Mouse (Mus musculus): ENCODE results near the gene Cdsn. TPM values are rescaled to one million over a fixed set of nuclear protein-coding genes. Genes with fewer than 3 reads are reported as not detected.
A peak's percentile ranks its signal among the peaks of the same experiment; 100 is the strongest.
"Not testable (repeated sequence)": the region's sequence is repeated elsewhere in the genome, so short reads cannot be mapped to it uniquely, and the experiment has no call there.

The Cdsn gene
- polyA plus RNA-seq, 1 experiment from 2014 or later, result 0.17 TPM

DNA sequence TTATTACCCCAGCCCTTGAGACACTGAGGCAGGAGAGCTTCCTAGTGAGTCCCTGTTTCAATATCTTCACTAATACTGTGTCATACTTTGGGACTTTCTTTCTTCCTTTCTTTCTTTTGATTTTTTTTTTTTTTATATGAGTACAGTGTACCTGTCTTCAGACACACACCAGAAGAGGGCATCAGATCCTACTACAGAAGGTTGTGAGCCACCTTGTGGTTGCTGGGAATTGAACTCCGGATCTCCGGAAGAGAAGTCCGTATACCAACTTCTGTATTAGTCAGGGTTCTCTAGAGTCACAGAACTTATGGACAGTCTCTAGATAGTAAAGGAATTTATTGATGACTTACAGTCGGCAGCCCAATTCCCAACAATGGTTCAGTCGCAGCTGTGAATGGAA is 43.6 kb upstream of the Cdsn start:
- H3K9me3 ChIP-seq (ENCODE audit: control insufficient read depth, low read depth, low read length); H3K27me3 ChIP-seq (ENCODE audit: control insufficient read depth, insufficient read depth, low read length); H3K36me3 ChIP-seq (ENCODE audit: control insufficient read depth, insufficient read depth, low read length); H3K4me3 ChIP-seq (ENCODE audit: low read depth, low read length); H3K4me1 ChIP-seq (ENCODE audit: control insufficient read depth, insufficient read depth, low read length); H3K9ac ChIP-seq (replicated peaks; ENCODE audit: low read depth, low read length); H3K4me2 ChIP-seq (replicated peaks; ENCODE audit: low read depth, low read length); ATAC-seq (ENCODE audit: insufficient number of reproducible peaks, insufficient read depth, low FRiP score, low read depth); H3K27ac ChIP-seq (ENCODE audit: low read length): not testable (repeated sequence)
- WGBS, result 57% methylated on average over 5 of the region's 5 CpGs

DNA sequence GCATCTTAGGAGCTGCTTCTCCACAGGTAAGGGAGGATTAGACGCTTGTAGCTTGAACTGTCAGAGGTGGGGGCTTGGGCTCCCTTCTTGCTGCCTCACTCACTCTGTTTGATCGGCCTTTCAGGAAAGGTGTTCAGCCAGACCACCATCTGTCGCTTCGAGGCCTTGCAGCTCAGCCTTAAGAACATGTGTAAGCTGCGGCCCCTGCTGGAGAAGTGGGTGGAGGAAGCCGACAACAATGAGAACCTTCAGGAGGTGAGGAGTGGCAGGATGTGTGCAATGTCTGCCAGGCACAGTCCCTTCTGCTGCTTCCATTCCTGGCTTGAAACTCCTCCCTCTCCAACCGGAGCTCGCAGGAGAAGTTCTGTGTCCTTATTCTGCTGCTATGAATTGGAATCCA is 42.6 kb upstream of the Cdsn start:
- Histone ChIP-seq H3K4me1 (ENCODE audit: control insufficient read depth, insufficient read depth, low read length) (peaks cover 1% of the 10 kb centered on the region), H3K36me3 (ENCODE audit: control insufficient read depth, insufficient read depth, low read length) (no peaks in the 10 kb centered on the region), H3K27ac (ENCODE audit: low read length) (no peak overlapping the region), H3K9me3 (ENCODE audit: control insufficient read depth, low read depth, low read length) (no peaks in the 10 kb centered on the region), H3K4me2 (replicated peaks; ENCODE audit: low read depth, low read length) (no peak overlapping the region), H3K27me3 (ENCODE audit: control insufficient read depth, insufficient read depth, low read length) (peaks cover 7% of the 10 kb centered on the region), H3K4me3 (ENCODE audit: low read depth, low read length) (no peak overlapping the region), H3K9ac (replicated peaks; ENCODE audit: low read depth, low read length) (no peak overlapping the region)
- WGBS, result 16% methylated on average over 8 of the region's 8 CpGs
- ATAC-seq (ENCODE audit: insufficient number of reproducible peaks, insufficient read depth, low FRiP score, low read depth), result no peak

DNA sequence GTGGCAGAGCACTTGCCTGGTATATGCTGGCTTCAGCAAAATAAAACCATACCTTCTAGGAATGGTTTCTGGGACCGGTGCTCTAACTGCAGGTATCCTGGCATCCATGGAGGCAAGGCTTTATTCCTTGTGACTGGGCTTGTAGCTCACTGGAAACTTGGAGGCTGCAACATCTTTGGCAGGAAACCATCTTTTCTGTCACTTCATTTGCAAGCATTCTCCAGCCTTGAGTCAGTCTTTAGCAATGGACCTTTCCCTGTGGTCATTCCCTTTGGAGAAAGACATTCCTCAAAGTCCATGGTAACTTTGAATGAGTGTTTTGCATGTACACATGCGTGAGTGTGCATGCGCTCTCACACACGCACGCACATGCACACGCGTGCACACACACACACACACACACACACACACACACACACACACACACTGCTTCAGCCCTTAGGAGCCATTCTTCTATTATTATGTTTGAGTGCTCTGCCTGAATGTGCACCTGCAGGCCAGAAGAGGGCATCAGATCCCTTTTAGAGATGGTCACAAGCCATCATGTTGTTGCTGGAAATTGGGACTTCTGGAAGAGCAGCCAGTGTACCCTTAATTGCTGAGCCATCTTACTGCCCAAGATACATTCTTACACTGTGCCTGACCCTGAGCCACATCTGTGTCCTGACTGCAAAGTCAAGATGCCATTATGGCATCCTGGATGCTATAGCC is 38.9 kb upstream of the Cdsn start:
- Histone ChIP-seq H3K4me2 (replicated peaks; ENCODE audit: low read depth, low read length) (no peak overlapping the region), H3K9ac (replicated peaks; ENCODE audit: low read depth, low read length) (no peak overlapping the region), H3K27me3 (ENCODE audit: control insufficient read depth, insufficient read depth, low read length) (no peaks in the 10 kb centered on the region), H3K4me3 (ENCODE audit: low read depth, low read length) (no peak overlapping the region), H3K4me1 (ENCODE audit: control insufficient read depth, insufficient read depth, low read length) (peaks cover 25% of the 10 kb centered on the region), H3K9me3 (ENCODE audit: control insufficient read depth, low read depth, low read length) (no peaks in the 10 kb centered on the region), H3K36me3 (ENCODE audit: control insufficient read depth, insufficient read depth, low read length) (no peaks in the 10 kb centered on the region), H3K27ac (ENCODE audit: low read length) (no peak overlapping the region)
- ATAC-seq (ENCODE audit: insufficient number of reproducible peaks, insufficient read depth, low FRiP score, low read depth), result no peak
- WGBS, result 94% methylated on average over 7 of the region's 7 CpGs

DNA sequence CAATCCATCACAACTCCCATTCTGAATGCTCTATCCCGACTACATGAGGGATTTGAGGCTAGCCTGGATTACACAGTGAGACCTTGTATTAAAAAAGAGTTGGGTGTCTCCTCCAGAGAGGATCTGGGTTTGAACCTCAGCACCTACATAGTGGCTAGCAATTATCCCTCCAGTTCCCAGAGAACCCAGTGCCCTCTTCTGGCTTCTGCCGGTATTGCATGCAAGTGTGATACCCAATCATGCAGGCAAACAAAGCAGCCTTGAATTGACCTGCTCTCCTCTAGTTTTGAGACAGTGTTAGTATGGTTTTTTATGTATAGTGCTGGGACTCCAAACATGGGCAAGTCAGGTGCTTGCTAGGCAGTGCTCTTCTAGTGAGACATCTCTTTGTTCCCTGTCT is 38.0 kb upstream of the Cdsn start:
- Histone ChIP-seq H3K4me2 (replicated peaks; ENCODE audit: low read depth, low read length) (peak overlapping the region; percentile 70), H3K27me3 (ENCODE audit: control insufficient read depth, insufficient read depth, low read length) (no peaks in the 10 kb centered on the region), H3K36me3 (ENCODE audit: control insufficient read depth, insufficient read depth, low read length) (no peaks in the 10 kb centered on the region), H3K4me1 (ENCODE audit: control insufficient read depth, insufficient read depth, low read length) (peaks cover 30% of the 10 kb centered on the region), H3K9ac (replicated peaks; ENCODE audit: low read depth, low read length) (no peak overlapping the region), H3K4me3 (ENCODE audit: low read depth, low read length) (0 out of 2 replicates have a peak overlapping the region, but pooled peaks have one; percentile 45), H3K9me3 (ENCODE audit: control insufficient read depth, low read depth, low read length) (no peaks in the 10 kb centered on the region), H3K27ac (ENCODE audit: low read length) (no peak overlapping the region)
- WGBS, result 19% methylated on average over 2 of the region's 2 CpGs
- no peak for ATAC-seq (ENCODE audit: insufficient number of reproducible peaks, insufficient read depth, low FRiP score, low read depth)

DNA sequence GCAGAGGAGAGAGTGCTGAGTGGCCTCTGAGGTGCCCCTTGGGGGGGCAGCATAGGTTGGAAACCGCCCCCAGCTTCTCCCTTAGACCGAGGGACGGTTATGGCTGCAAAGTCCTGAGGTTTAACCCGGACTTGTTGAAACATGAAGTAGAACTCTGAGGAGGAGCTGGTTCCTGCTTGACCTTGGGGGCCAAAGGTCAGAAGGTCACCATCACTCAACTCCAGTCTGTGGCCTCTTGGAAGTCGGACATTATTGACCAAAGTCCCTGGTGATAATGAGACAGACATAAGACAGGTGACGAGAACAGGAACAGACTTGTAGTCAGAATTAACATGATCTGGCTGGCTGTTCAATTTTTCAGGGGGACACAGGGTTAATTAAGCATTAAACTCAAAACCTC is 37.2 kb upstream of the Cdsn start:
- Histone ChIP-seq H3K9me3 (ENCODE audit: control insufficient read depth, low read depth, low read length) (no peaks in the 10 kb centered on the region), H3K4me3 (ENCODE audit: low read depth, low read length) (peak overlapping the region; percentile 45; the same call in 1 of the 2 replicates), H3K27ac (ENCODE audit: low read length) (no peak overlapping the region), H3K27me3 (ENCODE audit: control insufficient read depth, insufficient read depth, low read length) (no peaks in the 10 kb centered on the region), H3K4me1 (ENCODE audit: control insufficient read depth, insufficient read depth, low read length) (peaks cover 30% of the 10 kb centered on the region), H3K36me3 (ENCODE audit: control insufficient read depth, insufficient read depth, low read length) (no peaks in the 10 kb centered on the region), H3K4me2 (replicated peaks; ENCODE audit: low read depth, low read length) (peak overlapping the region; percentile 70), H3K9ac (replicated peaks; ENCODE audit: low read depth, low read length) (peak overlapping the region; percentile 50; the same call in 1 of the 2 replicates)
- WGBS, result 41% methylated on average over 6 of the region's 6 CpGs
- no peak for ATAC-seq (ENCODE audit: insufficient number of reproducible peaks, insufficient read depth, low FRiP score, low read depth)

DNA sequence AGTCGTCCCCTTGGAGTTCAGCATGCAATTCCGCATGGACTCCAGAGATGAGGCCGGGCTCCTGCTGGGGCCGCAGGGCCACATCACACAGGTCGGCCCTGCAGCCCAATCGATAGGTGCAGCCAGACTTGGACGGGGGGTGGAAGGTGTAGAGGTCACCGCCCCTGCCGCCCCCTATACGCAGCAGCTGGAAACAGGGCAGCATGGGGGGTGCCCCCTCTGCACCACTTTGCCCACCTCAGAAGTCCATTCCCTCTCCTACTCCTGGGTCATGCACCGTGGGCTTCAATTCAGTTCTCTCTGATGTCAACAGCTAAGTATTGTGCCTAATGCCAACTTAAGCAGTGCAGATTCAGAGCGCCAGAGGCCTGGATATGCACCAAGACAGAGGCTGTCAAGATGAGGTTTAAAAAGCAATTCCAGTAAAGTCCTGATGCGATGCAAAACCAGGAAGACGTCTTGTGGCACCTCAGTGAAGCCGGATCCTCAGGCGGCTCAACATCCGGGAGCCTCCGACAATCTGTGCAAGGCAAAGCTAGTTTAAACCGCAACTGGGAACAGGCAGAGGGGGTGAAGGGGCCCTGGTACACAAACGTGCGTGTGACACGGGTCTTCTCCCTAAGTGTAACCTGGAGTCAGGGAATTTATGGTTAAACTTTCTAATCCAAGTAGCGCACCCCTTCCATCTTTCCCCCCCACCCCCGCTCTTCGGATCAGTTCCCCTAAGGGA is 35.9 kb upstream of the Cdsn start:
- no peaks in the 10 kb centered on the region for H3K9me3 ChIP-seq (ENCODE audit: control insufficient read depth, low read depth, low read length)
- no peak overlapping the region for H3K27ac ChIP-seq (ENCODE audit: low read length)
- 6% methylated on average over 25 of the region's 25 CpGs for WGBS
- no peak; the same call in 1 of the 2 replicates for ATAC-seq (ENCODE audit: insufficient number of reproducible peaks, insufficient read depth, low FRiP score, low read depth)
- H3K4me1 ChIP-seq (ENCODE audit: control insufficient read depth, insufficient read depth, low read length), result peaks cover 30% of the 10 kb centered on the region
- H3K36me3 ChIP-seq (ENCODE audit: control insufficient read depth, insufficient read depth, low read length), result no peaks in the 10 kb centered on the region
- peak overlapping the region; percentile 45 for H3K4me3 ChIP-seq (ENCODE audit: low read depth, low read length)
- H3K9ac ChIP-seq (replicated peaks; ENCODE audit: low read depth, low read length), result peak overlapping the region; percentile 50
- H3K27me3 ChIP-seq (ENCODE audit: control insufficient read depth, insufficient read depth, low read length), result no peaks in the 10 kb centered on the region
- peak overlapping the region; percentile 70 for H3K4me2 ChIP-seq (replicated peaks; ENCODE audit: low read depth, low read length)

DNA sequence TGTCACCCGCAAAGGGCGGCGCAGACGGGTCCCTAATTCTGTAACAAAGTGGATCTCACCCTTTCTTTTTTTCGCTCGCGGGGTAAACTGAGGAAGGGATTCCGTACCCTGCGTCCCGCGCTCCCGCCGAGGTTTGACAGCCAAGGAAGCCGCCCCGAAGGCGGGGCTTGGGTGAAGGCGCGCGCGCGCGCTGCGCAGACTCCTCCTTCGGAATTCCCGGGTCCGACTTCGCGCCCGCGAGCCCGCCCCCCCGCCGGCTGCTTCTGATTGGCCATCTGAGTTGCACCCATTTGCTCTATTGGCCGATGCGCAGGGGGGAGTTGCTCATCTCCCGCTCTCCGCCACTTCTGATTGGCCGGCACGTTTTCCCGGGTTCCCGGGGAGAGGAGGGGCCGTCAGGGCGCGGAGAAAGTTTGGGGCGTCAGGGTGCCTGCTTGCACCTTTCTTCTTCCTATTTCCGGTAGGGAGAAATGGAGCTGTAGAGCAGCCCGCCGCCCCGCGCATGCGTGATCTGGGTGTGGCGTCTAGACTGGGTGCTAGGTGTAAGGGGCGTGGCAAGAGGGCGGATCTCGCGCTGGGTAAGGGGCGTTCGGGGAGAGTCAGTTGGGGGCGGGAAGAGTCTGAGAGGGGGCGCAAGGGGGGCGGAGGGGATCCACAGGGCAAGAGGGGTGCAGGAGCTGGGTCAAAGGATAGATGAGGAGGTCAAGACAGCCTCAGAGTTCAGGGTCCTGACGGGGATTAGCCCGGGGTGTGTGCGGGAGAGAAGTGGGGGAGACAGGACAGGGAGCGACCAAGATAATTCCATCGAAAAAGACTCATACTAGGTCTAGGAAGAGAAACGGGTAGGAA is 35.1 kb upstream of the Cdsn start, which contains the start of the genes Tcf19 and Cchcr1:
TSS of gene Tcf19 (minus strand) at position 173 of the 849 bp plus-strand sequence.
TSS of gene Cchcr1 (plus strand) at position 449 of the 849 bp plus-strand sequence.
- H3K4me2 ChIP-seq (replicated peaks; ENCODE audit: low read depth, low read length), result peak within 1 kb of the TSS; percentile 72
- under 1% methylated on average over 67 of the region's 67 CpGs for WGBS
- peak within 1 kb of the TSS; percentile 45 for H3K4me3 ChIP-seq (ENCODE audit: low read depth, low read length)
- peaks cover 30% of the 10 kb centered on the region for H3K4me1 ChIP-seq (ENCODE audit: control insufficient read depth, insufficient read depth, low read length)
- peak; percentile 97 for ATAC-seq (ENCODE audit: insufficient number of reproducible peaks, insufficient read depth, low FRiP score, low read depth)
- H3K27me3 ChIP-seq (ENCODE audit: control insufficient read depth, insufficient read depth, low read length), result no peaks in the 10 kb centered on the region
- no peaks in the 10 kb centered on the region for H3K36me3 ChIP-seq (ENCODE audit: control insufficient read depth, insufficient read depth, low read length)
- peak within 1 kb of the TSS; percentile 45 for H3K27ac ChIP-seq (ENCODE audit: low read length)
- peak within 1 kb of the TSS; percentile 50 for H3K9ac ChIP-seq (replicated peaks; ENCODE audit: low read depth, low read length)
- H3K9me3 ChIP-seq (ENCODE audit: control insufficient read depth, low read depth, low read length), result no peaks in the 10 kb centered on the region

DNA sequence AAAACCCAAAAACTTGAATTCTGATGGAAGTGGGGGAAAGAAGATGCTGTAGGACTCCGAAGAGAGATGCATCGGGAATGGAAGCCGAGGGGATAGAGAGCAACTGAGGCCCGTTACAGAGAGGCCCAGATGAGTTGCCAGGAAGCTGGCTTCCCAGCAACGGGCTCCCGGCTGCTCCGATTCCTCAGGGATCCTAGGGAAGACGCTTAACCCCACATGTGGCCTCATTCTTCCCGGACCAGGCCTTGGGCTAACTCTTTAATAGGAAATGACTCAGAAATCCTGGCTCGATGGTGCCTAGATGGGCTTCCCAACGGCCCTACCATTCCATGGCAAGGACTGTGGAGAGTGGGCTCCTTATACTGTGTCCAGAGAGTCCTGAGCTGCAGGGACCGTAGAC is 34.4 kb upstream of the Cdsn start:
- Histone ChIP-seq H3K36me3 (ENCODE audit: control insufficient read depth, insufficient read depth, low read length) (no peaks in the 10 kb centered on the region; the same call in 1 of the 2 replicates), H3K9me3 (ENCODE audit: control insufficient read depth, low read depth, low read length) (no peaks in the 10 kb centered on the region), H3K27me3 (ENCODE audit: control insufficient read depth, insufficient read depth, low read length) (no peaks in the 10 kb centered on the region), H3K4me3 (ENCODE audit: low read depth, low read length) (peak overlapping the region; percentile 45), H3K4me2 (replicated peaks; ENCODE audit: low read depth, low read length) (peak overlapping the region; percentile 72), H3K4me1 (ENCODE audit: control insufficient read depth, insufficient read depth, low read length) (peaks cover 30% of the 10 kb centered on the region), H3K9ac (replicated peaks; ENCODE audit: low read depth, low read length) (peak overlapping the region; percentile 50; the same call in 1 of the 2 replicates), H3K27ac (ENCODE audit: low read length) (peak overlapping the region; percentile 45)
- WGBS, result 6% methylated on average over 12 of the region's 12 CpGs
- ATAC-seq (ENCODE audit: insufficient number of reproducible peaks, insufficient read depth, low FRiP score, low read depth), result no peak

Data from stomach, embryonic 14.5 days (tissue).